Mouse (Mus musculus): ENCODE measurements at regions not wholly inside any gene's neighbourhood (a gene's known extent, or its start where the extent isn't known, plus 50 kb on each side); places are given as distances from the start of the nearest gene placed in this dataset.
"Not testable (repeated sequence)": the region's sequence is repeated elsewhere in the genome, so short reads cannot be mapped to it uniquely, and the experiment has no call there.

GRCm38 (mm10) chr1:164744955-164745608, 51.4 kb upstream of the Dpt start:
- peak; percentile 10 for DNase-seq (ENCODE audit: low read depth, low spot score)

DNA sequence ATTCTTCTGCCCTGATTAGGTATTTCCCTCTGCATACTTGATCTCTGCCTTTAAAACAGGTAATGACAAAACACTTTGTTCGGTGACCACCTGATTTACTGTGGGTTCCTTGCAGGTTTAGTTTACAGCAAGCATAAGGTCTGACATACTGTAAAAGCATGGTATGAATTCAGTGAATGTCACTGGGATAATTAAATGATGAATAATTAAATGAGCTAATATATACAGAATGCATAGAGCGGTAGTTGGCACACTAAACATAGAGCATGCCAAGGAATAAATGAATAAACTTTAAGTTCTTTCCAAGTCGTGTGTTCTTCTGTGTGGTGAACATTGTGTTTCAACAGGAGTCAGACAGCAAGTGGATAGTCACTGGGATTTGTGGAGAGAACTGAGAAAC, 51.9 kb upstream of the Dpt start:
- no peak for DNase-seq (ENCODE audit: low read depth, low spot score)

GRCm38 (mm10) chr1:164742897-164743296, 53.5 kb upstream of the Dpt start:
- not testable (repeated sequence) for DNase-seq (ENCODE audit: low read depth, low spot score)

DNA sequence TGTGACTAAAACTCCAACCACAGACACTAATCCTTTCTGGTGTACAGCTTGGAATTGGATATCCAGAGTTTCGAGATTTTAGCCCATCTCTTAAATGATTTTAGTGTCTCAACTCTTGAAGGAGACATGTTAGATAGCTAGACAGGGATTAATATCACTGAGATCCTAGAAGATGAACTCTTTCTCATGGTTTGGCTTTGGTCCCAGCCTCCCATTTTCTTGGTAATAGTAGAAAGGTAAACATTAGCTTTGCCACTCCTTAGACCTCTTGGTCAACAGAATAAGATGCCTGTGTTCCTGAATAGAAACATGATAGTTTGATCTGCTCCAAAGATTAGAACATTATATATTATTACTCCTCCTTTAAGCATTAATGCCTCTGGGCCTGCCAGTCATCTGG, 60.8 kb upstream of the Dpt start:
- DNase-seq (ENCODE audit: low read depth, low spot score): no peak

- DNase-seq (ENCODE audit: low read depth, low spot score): no peak
Measured at GRCm38 (mm10) chr1:164733741-164734140, 62.7 kb upstream of the Dpt start.

GRCm38 (mm10) chr1:164722054-164722453, 74.4 kb upstream of the Dpt start:
- no peak for DNase-seq (ENCODE audit: low read depth, low spot score)

DNA sequence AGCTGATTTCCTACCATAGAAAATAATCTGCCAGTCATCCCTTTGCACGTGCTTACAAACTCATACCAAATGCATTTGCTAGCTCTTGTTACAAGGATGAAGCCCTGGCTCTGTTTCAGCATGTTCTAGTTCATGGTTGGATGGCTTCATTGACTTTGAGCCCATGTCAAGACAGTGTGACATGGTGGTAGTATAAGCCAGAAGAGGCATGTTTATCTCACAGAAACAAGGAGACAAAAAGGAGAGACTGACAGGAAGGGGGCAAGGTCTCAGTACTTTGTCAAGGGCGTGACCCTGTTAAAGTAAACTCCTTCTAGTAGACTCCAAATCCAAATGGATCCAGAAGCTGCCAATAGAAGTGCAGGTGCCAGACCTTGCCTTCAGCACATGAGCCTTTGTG, 81.5 kb upstream of the Dpt start:
- DNase-seq (ENCODE audit: low read depth, low spot score): no peak

DNA sequence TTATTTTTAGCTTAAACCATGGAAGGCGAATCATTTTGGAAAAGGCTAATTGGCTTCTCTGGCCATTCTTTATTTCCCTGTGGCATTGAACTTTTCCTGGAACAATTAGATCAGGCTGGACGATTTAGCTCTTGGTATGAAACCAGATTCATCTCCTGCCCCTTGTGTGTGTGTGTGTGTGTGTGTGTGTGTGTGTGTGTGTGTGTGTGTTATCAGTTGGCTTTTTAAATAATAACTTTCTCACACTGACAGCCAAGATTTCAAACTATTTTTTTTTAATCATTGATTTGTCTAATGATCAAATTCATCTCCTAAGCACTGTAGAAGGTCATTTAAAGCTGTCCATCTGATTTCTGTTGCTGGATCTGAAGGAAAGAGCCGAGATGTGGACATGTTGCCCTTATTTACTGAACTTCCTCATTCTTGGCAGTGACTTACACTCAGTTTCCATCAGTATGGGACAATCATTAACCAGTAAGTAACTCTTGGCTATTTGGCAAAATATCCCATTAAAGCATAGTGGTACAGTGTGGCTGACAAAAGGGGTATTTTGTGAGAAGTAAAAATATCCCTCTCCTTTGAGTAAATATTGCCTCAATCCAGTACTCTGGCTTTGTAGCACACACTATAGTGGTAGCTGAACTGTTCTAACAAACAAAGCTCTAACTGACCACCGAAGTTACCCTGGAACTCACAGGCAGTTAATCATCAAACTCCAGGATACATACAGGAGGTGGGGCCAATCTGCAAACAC, 82.5 kb upstream of the Dpt start:
- no peak for DNase-seq (ENCODE audit: low read depth, low spot score)

- no peak for DNase-seq (ENCODE audit: low read depth, low spot score)
Measured at GRCm38 (mm10) chr1:164712514-164712913, 83.9 kb upstream of the Dpt start.

GRCm38 (mm10) chr1:164704397-164705091, 91.9 kb upstream of the Dpt start:
- DNase-seq (ENCODE audit: low read depth, low spot score): no peak

DNA sequence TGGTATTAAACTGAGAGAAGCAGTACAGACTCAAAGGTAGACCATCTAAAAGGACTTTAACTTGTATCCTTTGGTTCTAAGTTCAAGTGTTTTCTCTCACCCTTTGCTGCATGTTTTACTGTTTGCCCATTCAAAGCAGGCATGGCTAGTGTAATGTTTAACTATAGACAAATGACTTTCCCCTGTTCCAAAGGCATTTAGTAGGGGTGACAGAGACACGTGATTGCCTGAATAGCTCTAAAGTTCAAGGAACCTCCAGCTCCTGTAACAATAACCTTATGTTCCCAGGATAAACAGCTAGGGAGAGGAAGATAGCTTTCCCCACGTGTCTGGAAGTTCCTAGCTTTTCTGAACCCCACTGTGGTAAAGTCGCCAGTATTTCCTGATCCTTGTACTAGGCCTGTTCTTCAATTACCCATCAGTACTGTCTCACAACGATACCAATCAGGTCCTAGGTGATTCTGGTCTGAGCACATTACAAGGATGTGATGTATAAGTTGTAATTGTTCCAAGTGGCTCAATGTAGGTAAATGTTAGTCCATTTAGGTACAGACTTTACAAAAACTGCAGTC, 92.8 kb upstream of the Dpt start:
- DNase-seq (ENCODE audit: low read depth, low spot score): no peak

DNA sequence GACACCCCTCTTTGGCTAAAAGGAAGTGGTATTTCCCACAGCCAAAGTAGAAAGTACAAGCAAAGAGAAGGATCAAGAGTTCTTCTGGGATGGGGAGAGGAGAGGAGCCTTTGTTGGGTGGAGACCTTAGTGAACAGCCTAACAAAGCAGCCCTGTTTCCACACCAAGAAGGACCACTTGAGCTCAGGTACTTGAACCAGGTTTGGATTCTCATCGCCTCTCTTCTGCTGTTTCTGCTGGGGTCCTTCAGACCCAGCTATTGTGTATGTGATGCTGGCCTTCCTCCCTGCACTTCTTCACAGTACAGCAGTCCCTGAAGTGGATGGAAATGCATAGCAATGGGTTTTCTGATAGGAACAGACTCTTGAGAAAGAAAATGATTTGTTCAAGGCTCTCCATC, 106.4 kb upstream of the Dpt start:
- DNase-seq (ENCODE audit: low read depth, low spot score): no peak

DNA sequence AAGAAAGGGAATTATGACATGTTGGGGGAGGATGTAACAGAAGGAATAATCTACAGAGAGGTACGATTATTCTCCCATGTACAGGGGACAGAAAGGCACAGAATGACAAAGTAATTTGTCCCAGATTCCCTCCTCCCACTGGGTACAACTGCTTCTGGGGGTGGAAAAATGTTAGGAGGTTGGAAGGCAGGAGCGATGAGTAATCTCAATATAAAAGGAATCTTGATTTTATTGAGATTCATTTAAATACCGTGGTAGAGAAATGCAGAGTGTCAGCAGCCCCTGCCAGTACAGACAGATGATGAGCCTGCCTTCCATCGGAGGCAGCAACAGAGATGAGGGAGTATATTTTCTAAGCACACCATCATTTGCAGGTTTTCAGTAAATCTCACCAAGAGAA, 107.1 kb upstream of the Dpt start:
- no peak for DNase-seq (ENCODE audit: low read depth, low spot score)

DNA sequence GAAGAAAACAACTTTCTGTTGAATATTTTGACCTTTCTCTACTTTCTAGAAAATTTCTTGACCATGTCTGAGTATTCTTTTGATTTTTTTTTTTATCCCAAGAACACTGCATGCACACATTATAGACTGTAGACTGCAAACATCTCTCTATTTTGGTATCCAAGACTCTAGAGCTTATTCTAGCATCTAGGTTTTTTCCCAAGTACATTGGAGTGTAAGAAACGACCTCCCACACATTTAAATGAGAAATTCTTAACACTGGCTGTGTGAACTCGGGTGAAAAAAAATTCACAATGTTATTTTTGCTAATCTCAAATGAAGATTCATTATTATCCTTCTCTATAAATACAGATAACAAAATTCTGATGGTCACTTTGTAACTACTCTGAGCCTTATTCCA, 112.0 kb upstream of the Dpt start:
- no peak for DNase-seq (ENCODE audit: low read depth, low spot score)

DNA sequence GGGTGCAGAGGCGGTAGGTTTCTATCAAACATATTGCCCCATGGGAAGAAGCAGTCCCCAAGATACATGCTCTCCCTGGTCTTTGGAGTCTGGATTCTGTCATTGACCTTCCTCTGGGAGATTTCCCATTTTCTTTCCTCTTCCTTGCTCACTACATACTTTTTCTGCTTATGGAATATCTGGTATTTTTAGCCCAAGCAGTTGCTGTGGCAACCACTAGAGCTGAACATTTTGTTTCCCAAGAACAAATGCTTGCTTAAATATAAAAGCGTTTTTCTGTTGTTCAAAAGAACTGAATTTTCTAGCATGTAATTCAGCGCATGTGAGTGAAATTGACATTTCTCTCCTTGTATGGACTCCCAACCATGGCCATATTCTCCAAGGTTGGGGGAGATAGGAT, 112.7 kb upstream of the Dpt start:
- DNase-seq (ENCODE audit: low read depth, low spot score): no peak

GRCm38 (mm10) chr1:164682867-164683599, 113.4 kb upstream of the Dpt start:
- DNase-seq (ENCODE audit: low read depth, low spot score): no peak

DNA sequence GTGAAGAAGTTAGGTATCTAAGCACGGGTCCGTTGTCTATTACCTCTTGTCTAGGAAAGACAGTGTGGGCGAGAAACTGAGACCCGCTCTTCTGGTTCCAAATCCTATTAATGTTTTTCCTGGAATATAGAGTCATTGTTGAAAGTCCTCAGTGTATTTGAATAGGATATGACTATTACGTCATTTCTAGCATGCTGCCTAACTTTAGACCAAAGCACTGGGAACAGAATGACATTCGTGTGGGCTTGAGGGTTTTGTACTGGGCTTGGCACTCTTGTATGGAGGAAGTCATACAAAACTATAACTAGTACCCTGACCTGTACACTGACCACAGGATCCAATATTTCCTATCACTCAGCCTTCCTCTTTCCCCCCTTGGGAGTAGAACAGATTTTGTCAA, 114.0 kb upstream of the Dpt start:
- no peak for DNase-seq (ENCODE audit: low read depth, low spot score)

GRCm38 (mm10) chr1:164681582-164681981, 114.9 kb upstream of the Dpt start:
- no peak for DNase-seq (ENCODE audit: low read depth, low spot score)

DNA sequence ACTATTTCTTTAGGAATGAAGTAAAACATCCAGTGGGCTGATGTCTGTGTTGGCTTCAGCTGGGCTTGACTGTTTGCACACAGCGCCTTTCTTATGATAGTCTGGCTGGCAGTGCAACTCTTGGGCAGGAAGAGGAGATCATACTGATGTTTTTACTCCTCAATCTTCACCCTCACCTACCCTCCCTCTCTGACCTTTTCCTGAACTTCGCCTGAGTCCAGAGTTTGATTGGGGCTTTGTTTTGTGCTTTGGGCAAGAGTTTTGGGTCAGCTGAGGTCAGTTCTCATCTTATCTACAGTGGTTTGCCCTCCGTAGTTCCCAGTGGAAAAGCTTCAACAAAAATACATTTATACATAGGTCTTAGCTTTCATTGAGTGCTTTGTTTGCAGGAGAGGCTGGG, 118.1 kb upstream of the Dpt start:
- no peak for DNase-seq (ENCODE audit: low read depth, low spot score)

GRCm38 (mm10) chr1:164652244-164652643, 144.2 kb upstream of the Dpt start:
- no peak for DNase-seq (ENCODE audit: low read depth, low spot score)

GRCm38 (mm10) chr1:164637901-164638462, 158.5 kb upstream of the Dpt start:
- DNase-seq (ENCODE audit: low read depth, low spot score): no peak
